Mouse (Mus musculus): Measurements from ENCODE around the gene Arhgdig. TPM values are rescaled to one million over a fixed set of nuclear protein-coding genes. Genes with fewer than 3 reads are reported as not detected.
A peak's percentile ranks its signal among the peaks of the same experiment; 100 is the strongest.

Gene Arhgdig
- polyA plus RNA-seq, 1 experiment from 2014 or later: 133 TPM

DNA sequence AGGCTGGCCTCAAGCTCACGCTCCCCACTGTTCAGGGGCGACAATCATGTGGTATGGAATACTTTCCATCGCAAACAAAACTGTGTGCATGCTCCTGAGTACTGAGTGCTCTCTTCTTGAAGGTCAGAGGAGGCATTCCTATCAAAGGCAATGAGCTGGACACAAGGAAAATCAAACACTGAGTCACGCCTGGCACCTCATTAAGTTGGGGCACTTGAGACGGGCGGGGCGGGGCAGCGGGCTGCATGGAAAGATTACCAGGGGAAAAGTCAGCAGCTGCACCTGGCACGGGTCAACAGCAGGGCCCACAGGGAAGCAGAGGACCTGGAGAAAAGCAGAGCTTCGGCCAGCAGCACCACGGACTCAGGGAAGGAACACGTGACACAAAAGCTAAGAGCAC lies 17.6 kb upstream of the Arhgdig start:
- peak overlapping the region; percentile 87 for H3K27ac ChIP-seq (replicated peaks)

DNA sequence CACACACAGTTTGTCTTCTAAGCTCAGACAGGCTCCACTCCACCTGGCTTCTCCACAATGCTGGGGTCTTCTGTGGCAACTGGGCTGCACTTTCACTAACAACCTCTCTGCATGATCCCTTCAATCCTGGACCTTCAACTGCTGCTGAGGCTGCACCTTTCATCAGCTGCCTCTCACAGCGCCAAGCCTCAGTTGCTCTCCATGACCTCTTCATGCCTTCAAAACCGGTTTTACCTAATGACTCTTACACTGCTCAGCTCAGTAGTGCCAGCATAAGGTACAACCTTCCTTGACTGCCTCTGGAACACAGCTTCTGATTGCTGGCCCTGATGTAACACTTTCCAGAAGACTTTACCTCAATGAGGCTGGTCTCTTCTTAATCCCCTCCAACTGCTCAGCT lies 13.9 kb upstream of the Arhgdig start:
- no peaks in the 10 kb centered on the region for H3K4me1 ChIP-seq (replicated peaks; ENCODE audit: control insufficient read depth, insufficient read depth)
- peak; percentile 56 for DNase-seq (ENCODE audit: low spot score)
- H3K36me3 ChIP-seq (ENCODE audit: control insufficient read depth, insufficient read depth, low read length): peaks cover 10% of the 10 kb centered on the region; the same call in 1 of the 2 replicates
- ATAC-seq (ENCODE audit: low FRiP score, low TSS enrichment): peak; percentile 62
- H3K9me3 ChIP-seq (ENCODE audit: control insufficient read depth, low read length): no peaks in the 10 kb centered on the region
- whole genome bisulfite sequencing: 56% methylated on average over 2 of the region's 2 CpGs
- H3K27me3 ChIP-seq (ENCODE audit: control insufficient read depth, insufficient read depth, low read length): no peaks in the 10 kb centered on the region
- H3K4me3 ChIP-seq (ENCODE audit: low read depth, low read length): no peak overlapping the region
- H3K4me2 ChIP-seq (replicated peaks; ENCODE audit: low read depth): no peak overlapping the region
- no peak for TF ChIP-seq EP300 (optimal IDR thresholded peaks at IDR 0.05)
- TF ChIP-seq CTCF (IDR thresholded peaks at IDR 0.05; ENCODE audit: low read depth): no peak
- no peak overlapping the region for H3K9ac ChIP-seq (ENCODE audit: low read length)
- peak overlapping the region; percentile 75 for H3K27ac ChIP-seq (replicated peaks)

More for the DNA sequence above, 17.6 kb upstream of the Arhgdig start:
- 55% methylated on average over 12 of the region's 12 CpGs for WGBS
- no peaks in the 10 kb centered on the region for H3K4me1 ChIP-seq (replicated peaks; ENCODE audit: control insufficient read depth, insufficient read depth)
- no peaks in the 10 kb centered on the region for H3K9me3 ChIP-seq (ENCODE audit: control insufficient read depth, low read length)
- ATAC-seq (ENCODE audit: low FRiP score, low TSS enrichment) (peak; percentile 93), DNase-seq (ENCODE audit: low spot score) (peak; percentile 93)
- no peak overlapping the region for H3K9ac ChIP-seq (ENCODE audit: low read length)
- TF ChIP-seq CTCF (IDR thresholded peaks at IDR 0.05; ENCODE audit: low read depth): no peak
- TF ChIP-seq EP300 (optimal IDR thresholded peaks at IDR 0.05): no peak
- H3K36me3 ChIP-seq (ENCODE audit: control insufficient read depth, insufficient read depth, low read length): peaks cover 3% of the 10 kb centered on the region; the same call in 1 of the 2 replicates
- no peaks in the 10 kb centered on the region for H3K27me3 ChIP-seq (ENCODE audit: control insufficient read depth, insufficient read depth, low read length)
- no peak overlapping the region for H3K4me2 ChIP-seq (replicated peaks; ENCODE audit: low read depth)
- H3K4me3 ChIP-seq (ENCODE audit: low read depth, low read length): no peak overlapping the region

DNA sequence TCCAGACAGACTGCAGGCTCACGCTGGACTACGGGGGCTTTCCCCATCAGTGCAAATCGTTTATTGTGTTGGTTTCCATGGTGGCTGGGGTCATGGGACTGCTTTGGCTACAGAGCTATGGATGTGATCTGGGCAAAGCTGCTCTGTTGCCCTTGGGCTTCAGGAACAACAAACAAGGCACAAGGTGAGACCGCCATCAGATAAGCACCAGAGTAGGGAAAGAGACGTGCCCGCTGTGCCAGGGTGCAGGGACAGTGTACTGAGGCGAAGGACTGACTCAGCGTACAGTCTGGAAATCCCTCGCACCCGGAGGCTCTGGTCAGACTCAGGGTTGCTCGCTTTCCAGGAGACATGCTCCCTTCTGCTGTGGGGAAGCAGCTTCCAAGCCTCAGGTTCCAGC lies 5.1 kb upstream of the Arhgdig start:
- Histone ChIP-seq H3K4me2 (replicated peaks; ENCODE audit: low read depth) (no peak overlapping the region), H3K36me3 (ENCODE audit: control insufficient read depth, insufficient read depth, low read length) (0 out of 2 replicates have a peak, but pooled peaks cover 3% of the 10 kb centered on the region), H3K9ac (ENCODE audit: low read length) (no peak overlapping the region), H3K27ac (replicated peaks) (peak overlapping the region; percentile 71), H3K27me3 (ENCODE audit: control insufficient read depth, insufficient read depth, low read length) (no peaks in the 10 kb centered on the region), H3K4me1 (replicated peaks; ENCODE audit: control insufficient read depth, insufficient read depth) (no peaks in the 10 kb centered on the region), H3K4me3 (ENCODE audit: low read depth, low read length) (no peak overlapping the region), H3K9me3 (ENCODE audit: control insufficient read depth, low read length) (no peaks in the 10 kb centered on the region)
- TF ChIP-seq EP300 (optimal IDR thresholded peaks at IDR 0.05): no peak
- no peak for TF ChIP-seq CTCF (IDR thresholded peaks at IDR 0.05; ENCODE audit: low read depth)
- peak; percentile 66 for DNase-seq (ENCODE audit: low spot score)
- WGBS: 76% methylated on average over 11 of the region's 11 CpGs
- ATAC-seq (ENCODE audit: low FRiP score, low TSS enrichment): peak; percentile 75

DNA sequence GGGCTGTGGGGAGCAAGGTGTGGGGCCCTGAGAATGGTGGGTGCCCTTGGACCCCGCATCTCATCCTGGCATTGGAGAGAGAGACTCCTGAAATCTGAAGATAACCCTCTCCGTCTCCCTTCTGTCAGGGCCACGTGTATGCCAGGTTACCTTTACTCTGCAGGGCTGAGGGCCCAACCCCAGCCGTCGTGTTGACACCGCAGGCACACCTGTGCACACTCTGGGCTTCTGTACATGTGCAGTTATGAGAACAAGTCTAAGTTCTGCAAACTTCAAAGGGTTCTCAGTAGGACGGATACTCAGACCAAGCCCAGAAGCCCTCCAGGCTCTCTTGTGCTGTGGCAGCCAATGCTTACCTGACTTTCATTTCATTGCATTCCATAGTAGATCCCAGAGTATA lies 4.7 kb upstream of the Arhgdig start:
- H3K27ac ChIP-seq (replicated peaks): peak overlapping the region; percentile 71

DNA sequence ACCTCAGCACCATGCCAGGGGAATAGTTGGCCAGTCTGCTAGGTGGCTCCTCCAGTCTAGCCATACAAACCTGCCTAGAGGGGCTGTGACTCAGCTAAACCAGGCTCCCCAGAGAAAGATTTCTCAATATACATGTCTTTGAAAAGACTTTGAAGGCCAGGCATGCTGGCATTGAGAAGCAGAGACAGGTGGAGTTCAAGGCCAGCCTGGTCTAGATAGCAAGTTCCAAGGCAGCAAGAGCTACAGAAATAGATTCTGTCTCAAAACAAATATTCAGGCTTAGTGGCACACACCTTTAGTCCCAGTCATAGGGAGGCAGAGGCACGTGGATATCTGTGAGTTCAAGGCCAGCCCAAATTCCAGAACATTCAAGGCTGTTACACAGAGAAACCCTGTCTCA lies 1.2 kb downstream of the Arhgdig start:
- DNase-seq (ENCODE audit: low spot score): no peak
- Histone ChIP-seq H3K9ac (ENCODE audit: low read length) (no peak overlapping the region), H3K27me3 (ENCODE audit: control insufficient read depth, insufficient read depth, low read length) (no peaks in the 10 kb centered on the region; the same call in 1 of the 2 replicates), H3K27ac (replicated peaks) (no peak overlapping the region), H3K4me1 (replicated peaks; ENCODE audit: control insufficient read depth, insufficient read depth) (no peaks in the 10 kb centered on the region), H3K4me3 (ENCODE audit: low read depth, low read length) (no peak overlapping the region), H3K4me2 (replicated peaks; ENCODE audit: low read depth) (no peak overlapping the region), H3K36me3 (ENCODE audit: control insufficient read depth, insufficient read depth, low read length) (no peaks in the 10 kb centered on the region), H3K9me3 (ENCODE audit: control insufficient read depth, low read length) (no peaks in the 10 kb centered on the region)
- TF ChIP-seq EP300 (optimal IDR thresholded peaks at IDR 0.05) (no peak), CTCF (IDR thresholded peaks at IDR 0.05; ENCODE audit: low read depth) (no peak)
- 48% methylated on average over 1 of the region's 1 CpGs for WGBS
- ATAC-seq (ENCODE audit: low FRiP score, low TSS enrichment): no peak

More for the DNA sequence above, 4.7 kb upstream of the Arhgdig start:
- Histone ChIP-seq H3K27me3 (ENCODE audit: control insufficient read depth, insufficient read depth, low read length) (no peaks in the 10 kb centered on the region), H3K4me2 (replicated peaks; ENCODE audit: low read depth) (no peak overlapping the region), H3K4me1 (replicated peaks; ENCODE audit: control insufficient read depth, insufficient read depth) (no peaks in the 10 kb centered on the region), H3K36me3 (ENCODE audit: control insufficient read depth, insufficient read depth, low read length) (no peaks in the 10 kb centered on the region), H3K9ac (ENCODE audit: low read length) (no peak overlapping the region), H3K4me3 (ENCODE audit: low read depth, low read length) (no peak overlapping the region), H3K9me3 (ENCODE audit: control insufficient read depth, low read length) (no peaks in the 10 kb centered on the region)
- DNase-seq (ENCODE audit: low spot score) (peak; percentile 80), ATAC-seq (ENCODE audit: low FRiP score, low TSS enrichment) (peak; percentile 83)
- TF ChIP-seq CTCF (IDR thresholded peaks at IDR 0.05; ENCODE audit: low read depth) (no peak), EP300 (optimal IDR thresholded peaks at IDR 0.05) (no peak)
- 60% methylated on average over 7 of the region's 7 CpGs for WGBS

DNA sequence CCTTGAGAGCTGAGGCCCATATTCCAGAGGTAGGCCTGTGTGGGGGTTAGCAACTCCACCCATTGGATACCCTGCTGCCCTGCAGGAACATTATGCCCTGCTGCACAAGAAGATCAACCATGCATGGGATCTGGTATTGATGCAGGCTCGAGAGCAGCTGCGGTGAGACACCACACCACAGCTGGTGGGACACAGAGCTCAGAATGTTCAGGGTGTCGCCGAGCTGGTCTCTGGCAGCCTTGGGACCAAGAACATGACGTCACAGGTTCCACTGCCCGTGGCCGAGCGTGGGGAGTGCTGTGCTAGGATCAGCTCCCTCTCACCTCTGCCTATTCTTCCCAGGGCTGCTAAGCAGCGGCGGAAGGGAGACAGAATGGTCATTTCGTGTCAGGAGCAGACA lies 2.8 kb downstream of the Arhgdig start:
- Histone ChIP-seq H3K4me3 (ENCODE audit: low read depth, low read length) (no peak overlapping the region), H3K4me2 (replicated peaks; ENCODE audit: low read depth) (no peak overlapping the region), H3K9me3 (ENCODE audit: control insufficient read depth, low read length) (no peaks in the 10 kb centered on the region), H3K27ac (replicated peaks) (no peak overlapping the region), H3K27me3 (ENCODE audit: control insufficient read depth, insufficient read depth, low read length) (no peaks in the 10 kb centered on the region; the same call in 1 of the 2 replicates), H3K4me1 (replicated peaks; ENCODE audit: control insufficient read depth, insufficient read depth) (no peaks in the 10 kb centered on the region), H3K36me3 (ENCODE audit: control insufficient read depth, insufficient read depth, low read length) (no peaks in the 10 kb centered on the region), H3K9ac (ENCODE audit: low read length) (no peak overlapping the region)
- TF ChIP-seq EP300 (optimal IDR thresholded peaks at IDR 0.05) (no peak), CTCF (IDR thresholded peaks at IDR 0.05; ENCODE audit: low read depth) (no peak)
- DNase-seq (ENCODE audit: low spot score): no peak
- 48% methylated on average over 11 of the region's 11 CpGs for WGBS
- no peak for ATAC-seq (ENCODE audit: low FRiP score, low TSS enrichment)

Data from stomach, postnatal 0 days (tissue).